Mouse (Mus musculus) frontal cortex, adult (tissue): ENCODE measurements around the gene 2700049A03Rik.

ENCODE experiments used
- ATAC-seq: cut with Nextera tagmentation; 2 replicates; pipeline ENCODE4 v1.9.2; 2017; ENCODE audit warnings: mild to moderate bottlenecking, moderate library complexity, mixed read lengths; ENCODE audit not compliant: low TSS enrichment

The 2700049A03Rik gene

GRCm38 (mm10) chr12:71183736-71184135, 47.1 kb downstream of the 2700049A03Rik start:
- no peak for ATAC-seq

DNA sequence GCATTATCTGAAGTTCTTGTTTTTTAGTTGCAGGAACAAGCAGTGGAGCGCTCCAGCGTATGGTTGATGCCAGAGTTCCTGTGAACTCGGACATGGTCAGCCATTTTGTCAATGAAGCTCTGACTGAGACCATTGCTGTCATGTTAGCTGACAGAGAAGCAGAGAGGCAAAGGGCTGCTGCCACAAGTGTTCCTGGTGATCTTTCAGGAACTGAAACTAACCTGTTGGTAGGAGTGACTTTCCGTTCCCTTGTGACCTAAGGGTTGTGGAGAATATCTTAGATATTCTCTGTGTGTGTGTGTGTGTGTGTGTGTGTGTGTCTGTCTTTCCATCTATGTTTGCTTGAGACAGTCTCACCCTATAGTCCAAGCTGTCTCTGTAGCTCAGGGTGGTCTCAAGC, 47.7 kb downstream of the 2700049A03Rik start:
- ATAC-seq = no peak

DNA sequence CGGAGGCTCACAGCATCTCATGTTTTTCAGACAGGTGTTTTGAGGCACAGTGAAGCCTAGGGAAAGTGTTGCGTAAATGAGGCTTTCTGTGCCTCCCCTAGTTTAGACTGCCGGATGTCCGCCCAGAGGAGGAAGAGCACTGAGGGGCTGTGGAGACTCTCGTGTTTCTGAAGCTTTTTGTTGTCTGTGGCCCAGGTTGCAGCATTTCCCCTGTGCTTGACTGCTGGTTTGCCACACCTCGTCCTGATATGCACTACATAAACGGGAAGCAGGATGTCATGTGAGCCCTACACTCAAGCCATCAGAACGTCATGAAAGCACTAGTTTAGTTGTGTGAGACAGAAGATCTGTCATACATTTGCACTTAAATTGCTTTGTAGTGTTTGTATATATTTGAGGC, 56.1 kb downstream of the 2700049A03Rik start:
- ATAC-seq = no peak

GRCm38 (mm10) chr12:71197671-71198070, 61.0 kb downstream of the 2700049A03Rik start:
- ATAC-seq = peak; percentile 83

DNA sequence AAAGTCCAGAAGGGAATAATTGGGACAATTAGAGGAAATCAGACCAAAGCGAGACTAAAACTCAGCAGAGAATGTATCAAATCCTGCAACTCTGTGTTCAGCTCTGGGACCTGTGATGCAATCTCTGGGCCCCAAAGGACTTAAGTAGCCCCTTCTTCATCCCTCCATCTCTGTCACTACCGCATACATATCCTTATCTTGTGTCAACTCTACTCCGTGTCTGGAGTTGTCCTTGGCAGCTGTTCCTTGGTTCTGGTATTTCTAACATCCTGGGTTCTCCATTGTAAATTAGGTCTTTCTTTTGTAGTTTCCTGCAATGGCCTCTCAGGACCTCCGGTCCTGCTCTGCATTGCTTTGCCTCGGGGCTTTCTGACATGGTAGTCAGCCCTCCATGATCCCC, 65.1 kb downstream of the 2700049A03Rik start:
- ATAC-seq = no peak

- no peak for ATAC-seq
Measured at GRCm38 (mm10) chr12:71204303-71204702, 67.7 kb downstream of the 2700049A03Rik start.

DNA sequence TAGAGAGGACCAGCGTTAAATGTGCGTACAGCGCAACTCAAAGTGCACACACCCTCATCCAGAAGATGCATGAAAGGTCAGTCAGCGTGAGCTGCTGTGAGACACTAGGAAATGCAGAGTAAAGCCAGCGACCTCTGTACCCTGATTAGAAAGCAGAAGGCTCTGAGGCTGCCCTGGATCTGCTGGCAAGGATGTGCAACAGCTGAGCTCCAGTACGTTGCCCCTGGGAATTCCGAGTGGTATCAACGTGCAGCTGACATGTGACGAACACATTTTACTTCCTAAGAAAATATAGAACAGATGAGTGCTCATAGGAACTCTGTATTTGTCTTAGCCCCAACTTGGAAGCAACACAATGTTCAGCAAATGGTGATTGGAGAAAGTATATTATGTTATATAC, 80.5 kb downstream of the 2700049A03Rik start:
- no peak for ATAC-seq

DNA sequence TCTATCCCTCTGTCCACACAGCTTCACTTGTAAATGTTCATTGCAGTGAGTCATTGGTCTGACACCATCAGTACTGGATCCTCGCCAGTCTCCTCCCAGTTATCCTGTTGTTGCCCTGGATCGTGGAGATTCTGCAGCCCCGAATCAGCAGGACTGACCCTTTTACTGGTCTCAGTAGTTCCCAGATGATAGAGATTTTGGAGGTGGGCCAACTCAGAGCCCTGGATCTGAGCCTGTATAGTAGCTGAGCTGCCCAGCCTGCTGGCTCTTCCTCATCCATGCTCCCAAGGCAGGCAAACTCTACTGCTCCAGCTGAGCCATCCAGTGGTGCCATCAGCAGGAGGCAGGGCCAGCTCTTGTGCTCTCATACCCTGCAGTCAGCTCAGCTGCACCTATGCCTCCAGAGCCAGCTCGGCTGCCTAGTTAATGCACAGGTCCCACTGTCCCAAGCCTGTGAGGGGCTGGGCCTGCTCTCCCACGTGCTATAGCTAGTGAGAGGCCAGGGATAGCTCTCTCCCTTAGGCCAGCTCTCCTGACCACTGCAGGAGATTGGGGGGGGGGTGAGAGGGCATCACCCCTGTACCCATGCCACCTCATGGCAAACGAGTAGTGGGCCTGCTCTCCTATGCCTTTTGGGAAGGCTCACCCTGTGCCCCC, 81.3 kb downstream of the 2700049A03Rik start:
- ATAC-seq = 0 out of 2 replicates have a peak, but pooled peaks have one; percentile 34

DNA sequence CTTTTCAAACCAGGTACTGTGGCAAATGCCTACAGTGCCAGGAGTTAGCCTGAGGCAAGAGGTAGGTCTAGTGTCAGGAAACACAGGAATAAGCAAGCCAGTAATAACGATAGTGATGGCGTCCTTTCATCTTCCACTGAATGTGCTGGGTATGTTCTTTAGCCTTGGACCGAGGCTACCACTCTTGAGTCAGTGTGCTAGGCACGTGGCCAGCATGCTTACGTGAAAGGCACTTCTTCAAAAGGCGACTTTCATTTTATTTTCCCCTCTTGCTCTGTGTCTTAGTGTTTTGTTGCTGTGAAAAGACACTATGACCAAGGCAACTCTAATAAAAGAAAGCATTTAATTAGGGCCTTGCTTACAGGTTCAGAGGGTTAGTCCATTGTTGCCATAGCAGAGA, 86.1 kb downstream of the 2700049A03Rik start:
- no peak for ATAC-seq

GRCm38 (mm10) chr12:71227769-71228168, 91.1 kb downstream of the 2700049A03Rik start:
- ATAC-seq = no peak

- ATAC-seq = no peak
Measured at GRCm38 (mm10) chr12:71228925-71229649, 92.4 kb downstream of the 2700049A03Rik start.

- no peak for ATAC-seq
Measured at GRCm38 (mm10) chr12:71231561-71231960, 94.9 kb downstream of the 2700049A03Rik start.

DNA sequence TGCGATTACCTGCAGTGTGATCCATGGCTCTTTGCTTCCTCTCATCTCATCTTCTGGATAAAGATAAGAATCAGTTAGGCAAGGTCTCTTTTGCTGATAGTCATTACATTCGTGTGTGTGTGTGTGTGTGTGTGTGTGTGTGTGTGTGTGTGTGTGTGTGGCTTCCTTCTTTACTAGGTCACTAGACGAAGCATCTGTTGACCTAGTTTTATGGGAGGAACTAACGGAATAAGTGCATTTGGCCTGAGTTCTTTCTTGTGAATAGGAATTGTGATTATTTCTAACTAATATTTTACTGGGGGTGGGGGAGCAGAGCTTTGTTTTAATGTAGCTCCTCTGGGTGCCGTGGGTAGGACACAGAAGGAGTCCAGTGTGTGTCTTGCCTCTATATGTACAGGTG, 96.8 kb downstream of the 2700049A03Rik start:
- no peak for ATAC-seq

GRCm38 (mm10) chr12:71237074-71237473, 100.4 kb downstream of the 2700049A03Rik start:
- no peak for ATAC-seq

- no peak for ATAC-seq
Measured at GRCm38 (mm10) chr12:71242791-71243190, 106.1 kb downstream of the 2700049A03Rik start.

DNA sequence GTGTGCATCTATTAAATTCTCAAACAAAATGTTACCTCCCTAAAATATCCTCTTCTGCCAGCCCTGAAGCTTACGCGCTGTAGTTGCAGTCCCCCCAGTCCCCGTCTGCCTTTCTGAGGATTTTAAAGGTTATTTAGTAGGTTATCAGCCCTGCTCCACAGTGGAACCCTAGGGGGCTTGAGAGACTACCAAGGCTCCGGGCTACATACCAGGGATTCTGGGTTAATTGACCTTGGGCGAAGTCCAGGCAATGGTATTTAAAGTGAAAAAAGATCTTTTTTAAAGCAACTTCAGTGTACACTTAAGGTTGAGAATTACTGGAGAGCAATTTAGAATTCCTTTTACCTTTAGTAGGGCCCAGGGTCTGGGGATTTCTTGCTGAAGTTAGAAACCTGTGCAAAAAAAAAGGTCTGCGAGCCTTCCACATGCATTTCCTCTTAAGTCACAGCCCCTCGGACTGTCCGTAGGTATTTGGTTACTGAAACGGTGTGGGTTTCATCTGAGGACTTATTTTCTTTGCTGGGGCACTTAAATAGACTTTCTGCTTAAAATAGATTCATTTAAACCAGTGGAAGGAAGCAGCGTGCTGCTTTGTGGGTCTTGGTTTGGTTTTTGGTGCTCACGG, 108.2 kb downstream of the 2700049A03Rik start:
- no peak for ATAC-seq

DNA sequence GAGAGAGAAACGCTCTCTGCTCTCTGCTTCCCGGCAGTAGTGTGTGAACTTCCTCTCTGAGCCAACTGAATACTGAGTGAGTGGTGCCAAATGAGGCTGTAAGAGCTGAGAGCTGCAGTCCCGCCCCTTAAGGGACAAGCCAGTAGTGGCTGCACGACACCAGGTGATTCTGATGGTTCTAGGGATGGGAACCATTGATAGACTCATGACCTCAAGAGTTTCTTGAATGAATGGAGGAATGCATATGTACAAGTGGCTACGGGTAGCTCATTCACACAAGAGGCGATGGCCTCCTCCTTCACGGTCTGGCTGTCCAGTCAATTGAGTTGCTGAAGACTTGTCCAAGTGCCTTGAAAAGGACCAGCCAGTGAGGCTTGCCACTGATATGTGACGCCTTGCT, 110.5 kb downstream of the 2700049A03Rik start:
- ATAC-seq = no peak

GRCm38 (mm10) chr12:71249348-71249747, 112.7 kb downstream of the 2700049A03Rik start:
- peak; percentile 88 for ATAC-seq

DNA sequence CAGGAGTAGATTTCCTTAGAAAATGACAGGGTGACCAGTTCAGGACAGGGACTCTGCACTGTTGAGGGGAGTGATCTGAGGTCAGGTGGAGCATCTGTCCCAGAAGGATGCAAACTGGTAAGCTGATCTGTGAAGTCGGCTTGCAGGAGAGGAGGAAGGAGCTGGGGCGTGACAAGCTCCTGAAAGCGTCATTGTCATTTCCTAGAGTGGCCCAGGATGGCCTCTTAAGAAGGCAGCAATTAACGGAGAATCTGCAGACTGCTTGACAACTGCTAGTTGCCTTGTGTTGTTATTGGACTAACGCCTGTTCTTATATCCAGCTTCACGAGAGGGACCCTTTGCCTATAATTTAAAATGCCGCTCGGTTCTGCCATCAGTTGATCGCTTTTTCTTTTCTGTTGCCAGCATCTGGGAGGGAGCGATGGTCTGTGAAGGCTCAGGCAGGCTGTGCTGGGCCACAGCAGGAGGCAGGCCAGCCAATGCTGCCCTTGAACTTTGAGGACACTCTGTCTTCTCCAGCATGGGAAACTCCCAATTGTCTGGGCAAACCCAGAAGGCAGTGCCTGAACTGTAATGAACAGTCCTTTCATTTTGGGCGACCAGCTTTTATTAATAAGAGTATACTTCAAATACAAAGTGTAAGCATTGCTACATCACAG, 116.0 kb downstream of the 2700049A03Rik start:
- no peak for ATAC-seq

GRCm38 (mm10) chr12:71254779-71255178, 118.1 kb downstream of the 2700049A03Rik start:
- ATAC-seq = no peak

DNA sequence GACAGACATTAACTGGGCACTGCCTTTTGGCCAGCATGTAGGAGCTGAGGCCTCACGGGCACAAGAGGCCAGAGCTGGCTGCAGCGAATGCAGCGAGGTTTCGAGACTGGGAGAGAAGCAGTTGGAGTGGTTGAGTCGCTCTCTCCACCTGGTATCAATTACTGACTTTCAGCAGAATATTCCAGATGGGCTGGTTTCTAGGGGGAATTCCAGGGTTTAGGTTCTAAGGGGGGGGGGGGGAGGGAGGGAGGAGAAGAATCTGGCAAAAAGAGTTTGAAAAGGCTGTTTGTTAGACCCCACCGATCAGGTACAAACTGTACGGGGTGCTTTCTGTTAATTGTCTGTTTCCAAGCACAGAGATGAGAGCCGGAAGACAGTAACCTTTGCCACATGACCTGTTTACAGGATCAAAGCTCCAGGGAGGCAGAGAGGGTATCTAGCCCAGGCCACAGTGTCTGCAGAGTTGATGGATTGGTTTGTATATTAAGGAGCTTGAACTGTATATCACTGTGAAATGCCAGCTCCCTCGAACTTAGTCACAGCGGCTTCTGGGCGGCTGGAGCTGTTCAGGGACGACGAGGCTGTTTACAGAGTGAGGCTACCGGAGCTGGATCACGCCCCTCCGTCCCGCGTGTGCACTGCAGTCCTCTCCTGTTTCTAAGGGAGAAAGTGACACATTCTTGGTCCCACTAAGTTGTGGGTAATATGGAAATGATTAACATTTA, 121.7 kb downstream of the 2700049A03Rik start:
- no peak for ATAC-seq

GRCm38 (mm10) chr12:71264211-71264610, 127.6 kb downstream of the 2700049A03Rik start:
- no peak for ATAC-seq
